In the genomic region with DNA sequence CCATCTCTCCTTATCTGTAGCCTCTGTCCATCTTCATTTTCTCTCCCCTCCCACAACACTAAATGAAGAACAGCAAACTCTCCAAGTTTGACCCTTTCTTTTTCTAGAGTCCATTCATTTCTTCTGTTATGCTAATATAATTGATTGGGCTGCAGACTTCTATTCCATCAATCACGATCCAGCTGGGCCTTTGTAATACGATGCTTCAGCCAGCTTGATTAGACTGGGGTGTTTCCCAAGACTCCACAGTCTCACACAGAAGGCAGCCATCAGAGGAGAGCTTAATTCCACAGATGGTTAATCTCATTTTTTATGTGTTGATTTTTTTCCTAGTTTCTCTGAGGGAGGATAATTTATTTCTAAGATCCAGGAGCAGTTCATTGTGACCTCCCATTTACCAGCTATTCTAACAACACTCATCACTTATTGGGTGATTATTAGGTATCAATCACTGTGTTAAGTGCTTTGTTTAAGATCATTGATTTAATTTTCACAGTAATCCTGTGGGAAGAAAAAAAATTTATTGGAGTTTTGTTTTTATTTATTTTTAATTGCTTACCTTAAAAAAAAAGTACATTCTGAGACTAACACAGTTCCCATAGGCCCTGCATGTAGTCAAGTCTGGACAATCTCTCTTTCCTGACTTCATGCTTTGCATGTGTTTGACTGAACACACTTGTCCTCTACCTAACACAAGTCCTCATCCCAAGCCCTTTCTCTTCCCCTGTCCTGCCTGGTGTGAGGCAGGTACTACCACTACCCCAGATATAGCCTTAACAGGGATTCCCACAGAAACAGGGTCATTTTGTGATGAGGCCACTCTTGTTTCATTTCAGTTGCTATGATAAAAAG, we compare ENCODE assay signal across 15 mouse cellular contexts.
A peak's percentile ranks its signal among the peaks of the same experiment; 100 is the strongest.
DNase-seq lines count a peak whose midpoint lies in the region; ATAC-seq and TF ChIP-seq lines count a peak whose summit lies in the region.
"Had no signal": no experiment of that assay in that cellular context is flagged by ENCODE, and none has a peak within 500 bp of the region (broad histone marks: within the 10 kb centered on the region; RNA-seq: fewer than 3 reads in every experiment).

No protein-coding gene starts in this region.

- no peak overlapping the region for H3K4me2 ChIP-seq in kidney, postnatal 0 days (ENCODE audit: low read length)
- H3K4me2 ChIP-seq in midbrain, embryonic 13.5 days (replicated peaks) = no peak overlapping the region
- H3K4me2 ChIP-seq: heart, embryonic 11.5 days; liver, embryonic 12.5 days had no signal

- TF ChIP-seq CTCF in kidney, postnatal 0 days (IDR thresholded peaks at IDR 0.05; ENCODE audit: low read depth) = no peak

- 4% methylated on average over 2 of the region's 2 CpGs for WGBS in kidney, postnatal 0 days
- 9% methylated on average over 2 of the region's 2 CpGs for WGBS in forebrain, embryonic 10.5 days
- 2% methylated on average over 2 of the region's 2 CpGs for WGBS in midbrain, embryonic 13.5 days

- no peaks in the 10 kb centered on the region for H3K9me3 ChIP-seq in kidney, postnatal 0 days (replicated peaks; ENCODE audit: low read length)
- H3K9me3 ChIP-seq in forebrain, embryonic 10.5 days = no peaks in the 10 kb centered on the region
- H3K9me3 ChIP-seq in midbrain, embryonic 13.5 days = no peaks in the 10 kb centered on the region
- H3K9me3 ChIP-seq: liver, embryonic 12.5 days had no signal

- no peaks in the 10 kb centered on the region for H3K36me3 ChIP-seq in kidney, postnatal 0 days (ENCODE audit: insufficient read depth, low read length)
- H3K36me3 ChIP-seq in forebrain, embryonic 10.5 days (replicated peaks) = no peaks in the 10 kb centered on the region
- H3K36me3 ChIP-seq in midbrain, embryonic 13.5 days = no peaks in the 10 kb centered on the region
- H3K36me3 ChIP-seq: liver, embryonic 12.5 days had no signal

- no peak; the same call in 1 of the 2 replicates for ATAC-seq in kidney, postnatal 0 days (replicated peaks; ENCODE audit: low FRiP score, low read depth)
- peak; percentile 78 for ATAC-seq in midbrain, embryonic 13.5 days
- no peak for ATAC-seq in megakaryocyte-erythroid progenitor cell, adult 5-6 weeks (replicated peaks; ENCODE audit: low FRiP score, low TSS enrichment, poor library complexity, severe bottlenecking)
- ATAC-seq: liver, embryonic 12.5 days; lung, postnatal 0 days had no signal

- no peaks in the 10 kb centered on the region for H3K27me3 ChIP-seq in kidney, postnatal 0 days (ENCODE audit: insufficient read depth, low read length)
- no peaks in the 10 kb centered on the region for H3K27me3 ChIP-seq in forebrain, embryonic 10.5 days (ENCODE audit: poor library complexity, severe bottlenecking)
- H3K27me3 ChIP-seq in midbrain, embryonic 13.5 days = no peaks in the 10 kb centered on the region
- H3K27me3 ChIP-seq: liver, embryonic 12.5 days had no signal

- no peak overlapping the region for H3K4me3 ChIP-seq in kidney, postnatal 0 days (replicated peaks; ENCODE audit: low read depth, low read length)
- no peak overlapping the region for H3K4me3 ChIP-seq in forebrain, embryonic 10.5 days
- no peak overlapping the region for H3K4me3 ChIP-seq in midbrain, embryonic 13.5 days (replicated peaks)
- H3K4me3 ChIP-seq: gastrocnemius, adult 2 months; liver, embryonic 12.5 days had no signal

- no peaks in the 10 kb centered on the region for H3K4me1 ChIP-seq in kidney, postnatal 0 days (replicated peaks; ENCODE audit: insufficient read depth, low read length)
- peaks cover 17% of the 10 kb centered on the region for H3K4me1 ChIP-seq in forebrain, embryonic 10.5 days
- peaks cover 7% of the 10 kb centered on the region for H3K4me1 ChIP-seq in midbrain, embryonic 13.5 days (replicated peaks)
- H3K4me1 ChIP-seq: liver, embryonic 12.5 days had no signal

- DNase-seq in kidney, postnatal 0 days (ENCODE audit: low spot score) = peak; percentile 82
- DNase-seq in kidney, adult 11 months = no peak
- peak; percentile 83 for DNase-seq in ZHBTc4 (ENCODE audit: low read depth, low spot score)
- DNase-seq in forebrain, embryonic 10.5 days (ENCODE audit: extremely low spot score, low spot score) = peak; percentile 26
- DNase-seq in adrenal gland, postnatal 10 days = no peak
- no peak for DNase-seq in heart, adult 11 months
- DNase-seq: adrenal gland, adult 2 months; cerebellum, postnatal 14 days; gastrocnemius, adult 2 months; thymus, postnatal 25 days had no signal

- H3K9ac ChIP-seq in kidney, postnatal 0 days (ENCODE audit: low read depth, low read length) = no peak overlapping the region
- H3K9ac ChIP-seq in midbrain, embryonic 13.5 days (replicated peaks) = no peak overlapping the region
- H3K9ac ChIP-seq: liver, embryonic 12.5 days had no signal

- no peak overlapping the region for H3K27ac ChIP-seq in kidney, postnatal 0 days
- peak overlapping the region; percentile 74 for H3K27ac ChIP-seq in forebrain, embryonic 10.5 days
- H3K27ac ChIP-seq in midbrain, embryonic 13.5 days = no peak overlapping the region
- H3K27ac ChIP-seq: gastrocnemius, adult 2 months; liver, embryonic 12.5 days had no signal

Comparison
In these comparisons a context has a peak if more than half of its experiments do, and no peak if none do; other contexts are left out.
1. DNase-seq: peak in kidney, postnatal 0 days (single experiment), ZHBTc4 (single experiment) and forebrain, embryonic 10.5 days (single experiment); none in kidney, adult 11 months (single experiment), adrenal gland, postnatal 10 days (single experiment) and heart, adult 11 months (single experiment).